Mouse (Mus musculus): Measurements from ENCODE around the gene Stam. TPM values are rescaled to one million over a fixed set of nuclear protein-coding genes. Genes with fewer than 3 reads are reported as not detected.

The Stam gene
- total RNA-seq, 2 experiments from 2014 or later = 16.0 to 17.9 TPM

DNA sequence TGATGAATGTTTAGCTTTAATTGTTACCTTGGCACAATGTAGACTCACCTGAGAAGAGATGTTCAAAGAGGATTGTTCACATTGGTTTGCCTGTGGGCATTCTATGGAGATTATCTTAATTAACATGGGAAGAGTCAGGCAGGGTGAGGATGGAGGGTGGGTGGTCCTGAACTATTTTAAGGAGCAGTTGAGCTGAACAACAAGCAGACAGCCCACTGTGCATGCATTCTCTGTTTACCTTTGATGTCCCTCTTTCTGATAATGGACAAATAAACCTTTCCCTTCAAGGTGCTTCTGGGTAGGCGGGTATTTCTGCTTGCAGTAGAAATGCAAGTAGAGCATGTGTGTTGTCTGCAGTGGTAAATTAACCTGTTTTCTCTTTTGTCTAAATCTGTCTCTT lies 30.0 kb downstream of the Stam start:
- intact Hi-C loops (cut with DNase I) = no loop called here
- no peak for DNase-seq

DNA sequence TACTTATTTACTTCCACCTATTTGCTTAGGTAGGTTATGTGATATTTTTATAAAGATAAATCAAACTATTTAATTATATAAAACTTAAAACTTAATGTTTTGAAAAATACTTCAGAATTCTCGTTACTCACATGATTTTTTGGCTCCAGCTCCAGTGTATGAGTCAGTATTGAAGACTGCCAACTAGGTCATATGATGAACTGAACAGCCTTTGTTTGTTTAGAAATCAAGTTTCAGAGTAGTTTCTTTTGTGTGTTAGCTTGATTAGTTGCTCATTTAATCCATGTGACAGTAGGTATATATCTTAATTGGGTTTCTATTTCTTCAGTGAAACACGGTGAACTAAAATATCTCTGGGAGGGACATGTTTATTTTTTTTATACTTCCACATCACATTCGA lies 33.8 kb downstream of the Stam start:
- DNase-seq = no peak
- intact Hi-C loops (cut with DNase I) = no loop called here

DNA sequence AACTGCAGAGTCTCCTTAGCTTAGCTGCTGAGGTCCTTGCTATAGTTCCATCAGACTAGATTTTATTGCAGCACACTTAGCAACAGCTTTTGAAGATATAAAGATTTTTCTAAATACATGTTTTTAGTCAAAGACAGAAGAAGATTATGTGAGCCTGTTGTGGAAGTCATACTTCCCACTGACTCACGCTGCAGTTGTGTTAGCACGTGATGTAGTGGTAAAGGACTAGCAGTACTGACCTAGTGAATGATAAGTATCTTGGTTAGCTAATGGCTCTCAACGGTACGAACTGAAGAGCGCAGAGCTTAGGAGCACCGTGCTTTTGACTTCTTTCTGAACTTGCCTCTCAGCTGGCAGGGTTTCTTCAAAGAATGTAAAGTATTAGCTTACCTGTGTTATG lies 52.5 kb downstream of the Stam start:
- intact Hi-C loops (cut with DNase I) = no loop called here
- no peak for DNase-seq

DNA sequence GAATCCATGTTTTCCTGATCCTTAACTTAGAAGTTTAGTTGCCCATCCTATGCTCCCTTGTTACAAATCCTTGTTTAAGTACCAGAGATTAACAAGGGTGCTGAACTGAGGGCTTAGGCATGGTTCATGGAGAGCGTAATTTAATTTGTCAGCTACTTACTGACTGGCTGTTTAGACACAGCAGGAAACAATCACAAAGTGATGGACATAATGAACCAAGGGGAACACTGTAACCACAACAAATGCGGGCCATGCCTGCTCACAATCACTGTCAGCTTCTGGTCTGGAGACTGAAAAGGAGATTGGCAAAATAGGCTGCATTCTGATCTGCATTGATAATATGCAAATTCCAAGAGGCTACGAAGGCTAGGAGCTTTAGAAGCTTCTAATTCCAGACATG lies 53.7 kb downstream of the Stam start:
- intact Hi-C loops (cut with DNase I) = no loop called here
- DNase-seq = no peak

DNA sequence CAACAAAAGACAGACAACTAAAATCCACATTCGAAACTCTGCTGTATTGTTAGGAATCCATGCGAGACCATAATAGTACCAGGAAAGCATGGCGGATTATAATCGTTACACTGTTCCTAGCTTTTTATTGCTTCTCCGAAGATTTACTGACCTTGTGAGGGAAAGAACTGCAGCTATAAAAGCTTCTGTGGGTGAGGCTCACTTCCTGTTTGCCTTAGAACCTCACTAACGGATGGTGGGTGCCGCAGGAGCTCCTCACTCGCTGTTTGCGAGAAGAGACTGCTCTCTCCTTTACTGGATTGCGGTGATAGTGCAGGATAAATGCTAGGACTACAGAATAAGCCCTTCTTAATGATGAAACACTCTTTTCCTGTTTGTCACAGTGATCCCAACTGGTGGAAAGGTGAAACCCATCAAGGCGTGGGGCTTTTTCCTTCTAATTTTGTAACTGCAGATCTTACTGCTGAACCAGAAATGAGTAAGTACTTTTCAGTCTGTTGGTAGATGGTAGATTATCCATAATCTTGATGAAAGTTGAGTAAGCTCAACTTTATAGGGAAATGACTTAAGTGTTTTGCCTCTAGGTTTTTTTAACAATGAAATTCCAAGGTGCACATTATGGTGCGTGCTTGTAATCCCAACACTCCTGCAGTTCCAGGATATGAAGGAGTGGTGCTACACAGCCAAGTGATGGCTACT lies 56.9 kb downstream of the Stam start:
- no peak for DNase-seq
- intact Hi-C loops (cut with DNase I) = no loop called here

DNA sequence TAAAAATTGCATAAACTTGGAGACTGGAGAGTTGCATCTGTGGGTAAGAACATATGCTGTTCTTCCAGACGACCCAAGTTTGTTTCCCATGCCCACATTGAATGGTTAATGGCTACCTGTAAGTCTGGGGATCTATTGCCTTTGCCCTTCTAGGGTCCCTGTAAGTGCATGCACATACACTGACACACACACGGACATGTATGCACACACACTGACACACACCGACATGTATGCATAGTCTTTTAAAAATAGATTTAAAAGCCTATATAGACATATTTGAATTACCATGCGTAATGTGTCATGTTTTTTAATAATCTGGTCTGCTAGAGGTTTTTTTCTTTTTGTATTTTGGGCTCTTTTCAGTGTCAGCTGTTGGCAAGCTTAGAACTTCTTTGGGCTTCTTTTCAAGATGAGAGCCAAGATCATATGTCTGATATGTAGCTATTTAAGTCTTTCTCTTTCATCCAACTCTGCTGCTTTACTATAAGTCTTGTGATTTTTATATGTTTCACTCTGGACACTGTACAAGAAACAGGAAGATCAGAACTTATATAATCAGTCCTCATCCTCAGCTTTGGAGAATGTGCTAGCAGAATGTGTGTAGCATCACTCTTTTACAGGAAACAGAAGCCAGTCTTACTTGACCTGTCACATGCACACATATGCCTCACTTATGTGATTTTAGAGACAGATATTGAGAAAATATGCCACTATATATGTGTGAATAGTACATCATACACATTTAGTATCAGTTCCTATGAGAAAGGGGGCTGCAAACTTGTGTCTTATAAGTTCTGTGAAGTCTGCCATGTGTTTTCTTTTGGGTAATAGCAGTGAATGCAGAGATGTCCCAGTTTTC lies 58.8 kb downstream of the Stam start:
- intact Hi-C loops (cut with DNase I) = no loop called here
- no peak for DNase-seq

DNA sequence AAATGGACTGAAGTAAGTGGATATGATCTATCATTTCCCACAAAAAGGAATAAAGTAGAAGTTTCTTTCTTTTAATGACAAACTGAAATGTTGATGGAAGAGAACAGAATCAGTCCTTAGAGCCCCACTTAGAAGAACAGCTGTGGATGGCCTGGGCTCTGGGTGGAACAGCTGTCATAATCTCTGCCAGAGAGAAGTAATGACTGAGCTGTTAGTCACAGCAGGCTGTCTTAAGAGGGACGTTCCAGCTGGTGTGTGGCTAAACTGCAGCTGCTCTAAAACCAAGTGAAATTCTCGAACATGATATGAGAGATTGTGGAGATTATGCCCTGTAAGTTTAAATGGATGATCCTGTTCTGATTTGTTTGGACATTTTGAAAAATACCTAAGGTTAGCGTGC lies 63.0 kb downstream of the Stam start:
- intact Hi-C loops (cut with DNase I) = no loop called here
- DNase-seq = no peak

DNA sequence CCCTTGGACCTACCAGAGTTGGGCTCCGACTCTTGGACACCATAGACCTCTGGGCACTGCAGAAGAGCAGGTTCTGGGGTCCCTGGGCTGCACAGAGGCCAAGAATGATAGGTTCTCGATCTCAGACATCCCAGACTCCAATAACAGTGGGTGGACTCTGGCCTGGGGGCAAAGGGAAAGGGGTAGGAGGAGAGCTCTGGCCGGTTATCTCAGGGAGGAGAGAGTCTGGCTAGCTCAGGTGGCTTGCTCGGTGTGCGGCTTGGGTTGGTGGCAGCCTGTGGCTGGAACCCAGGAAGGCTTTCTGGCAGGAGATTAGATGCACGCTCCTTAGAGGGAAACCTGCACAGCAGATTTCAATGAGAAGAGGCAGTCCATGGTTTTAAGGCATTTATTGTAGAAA lies 65.7 kb downstream of the Stam start:
- no peak for DNase-seq
- intact Hi-C loops (cut with DNase I) = no loop called here

DNA sequence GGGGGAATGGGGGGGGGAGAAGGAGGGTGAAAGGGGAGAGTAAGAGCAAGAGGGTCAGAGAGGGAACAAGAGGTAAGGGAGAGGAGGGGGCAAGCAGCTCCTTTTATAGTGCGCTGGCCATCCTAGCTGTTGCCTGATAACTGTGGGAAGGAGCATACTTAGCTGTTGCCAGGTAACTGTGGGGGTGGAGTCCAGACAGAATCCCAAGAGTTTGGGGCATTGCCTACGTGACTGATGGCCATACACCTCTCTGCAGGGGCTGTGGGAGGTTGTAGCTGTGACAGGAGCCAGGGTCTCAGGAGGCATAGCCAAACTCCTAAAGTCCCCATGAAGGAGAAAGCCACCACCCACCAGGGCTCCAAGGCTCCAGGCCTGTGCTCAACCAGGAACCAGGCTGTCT lies 66.1 kb downstream of the Stam start:
- intact Hi-C loops (cut with DNase I) = no loop called here

DNA sequence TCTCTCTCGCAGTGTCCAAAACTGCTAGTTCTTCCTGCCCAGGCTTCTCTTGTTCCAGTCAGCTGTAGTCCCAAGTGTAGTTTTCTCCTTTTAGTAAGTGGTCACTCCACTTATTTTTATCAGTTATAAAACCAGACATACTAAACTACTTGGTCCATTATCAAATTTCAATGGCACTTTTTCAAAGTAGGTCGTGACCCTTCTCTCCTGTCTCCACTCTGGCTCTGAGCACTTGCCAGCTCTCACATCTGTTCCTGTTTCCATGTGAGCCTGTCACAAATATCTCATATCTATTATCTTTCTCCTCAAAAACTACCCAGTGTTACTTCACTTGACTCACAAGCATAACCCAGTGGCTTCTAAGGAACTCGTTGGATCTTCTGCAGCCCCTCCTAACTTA lies 71.4 kb downstream of the Stam start:
- intact Hi-C loops (cut with DNase I) = no loop called here
- DNase-seq = peak in 1 of 2 experiments; percentile 18

More for the DNA sequence above, 66.1 kb downstream of the Stam start:
- DNase-seq = no peak

DNA sequence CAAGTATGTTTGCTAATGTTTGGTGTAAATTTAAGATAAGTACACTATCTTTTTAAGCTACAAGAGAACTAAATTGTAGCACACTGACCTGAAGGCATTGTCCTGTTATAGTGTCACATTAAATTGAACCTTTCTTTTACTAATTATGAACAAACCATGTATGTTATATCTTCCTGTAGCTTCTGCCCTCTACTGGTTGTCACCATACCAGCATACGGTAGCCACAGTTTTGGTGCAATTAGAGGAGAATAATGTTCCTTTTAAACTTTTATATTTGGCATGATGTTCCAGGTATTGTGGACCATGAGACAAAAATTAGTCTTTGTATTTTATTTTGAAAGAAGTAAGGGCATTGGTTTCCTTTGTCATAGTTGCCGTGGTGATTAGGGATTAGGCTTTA lies 73.0 kb downstream of the Stam start:
- no peak for DNase-seq
- intact Hi-C loops (cut with DNase I) = no loop called here

DNA sequence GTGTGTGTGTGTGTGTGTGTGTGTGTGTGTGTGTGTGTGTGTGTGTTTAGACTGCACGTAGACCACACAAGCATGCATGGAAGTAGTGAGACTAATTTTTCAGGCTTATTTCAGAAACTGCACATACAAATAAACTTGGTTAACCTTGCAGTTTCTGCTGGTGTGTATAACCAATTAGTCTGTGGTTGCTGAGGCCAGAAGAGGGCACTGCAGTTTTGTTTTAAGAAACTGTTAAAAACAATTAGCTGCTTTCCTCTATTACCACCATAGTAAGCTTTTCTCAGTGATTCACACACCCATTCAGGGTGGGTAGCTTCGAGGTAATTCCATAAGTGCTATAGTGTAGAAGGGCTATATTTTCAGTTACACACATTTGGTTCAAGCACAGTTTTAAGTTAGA lies 76.9 kb downstream of the Stam start:
- DNase-seq = no peak
- intact Hi-C loops (cut with DNase I) = loop anchor here (5.0 kb wide), 1 partner anchor 104 kb away; no protein-coding TSS in a partner anchor

DNA sequence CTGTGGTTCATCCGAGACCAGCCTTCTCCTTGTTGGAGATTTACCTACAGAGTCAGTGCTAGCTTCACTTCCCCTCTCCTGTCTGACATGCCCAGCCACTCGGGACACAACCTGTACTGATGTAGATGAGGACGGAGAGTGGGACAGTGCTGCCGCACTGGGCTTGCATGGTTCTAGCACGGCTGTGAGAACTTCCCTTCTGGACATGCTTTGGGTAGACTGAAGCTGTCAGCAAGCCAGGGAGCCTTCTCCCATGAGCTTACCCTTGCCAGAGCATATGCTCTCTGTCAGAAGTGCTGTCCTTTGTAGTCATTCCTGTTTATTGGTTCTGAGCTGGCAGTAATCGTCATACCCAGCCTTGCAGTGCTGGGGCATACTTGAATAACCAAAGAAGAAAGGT lies 78.0 kb downstream of the Stam start:
- intact Hi-C loops (cut with DNase I) = loop anchor here (5.0 kb wide), 1 partner anchor 105 kb away; no protein-coding TSS in a partner anchor
- no peak for DNase-seq

DNA sequence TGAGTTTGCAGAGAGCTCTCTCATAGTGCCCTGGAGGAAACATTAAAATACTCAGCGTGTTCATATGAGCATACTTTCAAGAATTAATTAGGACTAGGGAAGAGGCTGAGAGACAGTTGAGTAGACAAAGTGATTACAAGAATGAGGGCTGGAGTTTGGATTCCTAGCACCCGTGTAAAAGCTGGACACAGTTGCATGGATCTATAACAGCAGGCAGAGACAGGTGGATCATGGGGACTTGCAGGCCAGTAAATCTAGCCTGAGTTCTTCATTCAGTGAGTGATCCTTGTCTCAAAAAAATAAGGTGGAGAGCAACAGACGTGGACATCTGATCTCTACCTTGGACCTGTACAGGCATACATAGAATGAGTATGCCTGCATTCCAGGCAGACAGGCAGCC lies 85.1 kb downstream of the Stam start:
- no peak for DNase-seq
- intact Hi-C loops (cut with DNase I) = no loop called here

DNA sequence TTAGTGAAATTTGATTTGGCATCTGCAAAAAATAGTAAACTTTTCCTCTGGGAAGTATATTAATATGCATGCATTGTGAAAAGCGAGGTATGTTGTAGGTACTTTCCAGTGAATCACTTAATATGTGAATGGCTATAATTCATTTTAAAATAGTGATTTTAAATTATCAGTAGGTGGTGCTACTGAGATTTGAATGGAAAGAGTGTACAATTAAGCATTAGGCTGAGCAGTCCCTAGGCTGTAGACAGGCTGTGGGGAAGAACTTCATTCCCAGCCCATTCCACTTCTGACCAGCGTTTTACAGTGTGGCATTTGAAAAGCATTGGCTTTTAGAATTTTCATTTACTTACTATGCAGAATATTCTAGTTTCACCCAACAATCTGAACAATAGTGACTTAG lies 85.9 kb downstream of the Stam start:
- intact Hi-C loops (cut with DNase I) = loop anchor here (5.0 kb wide), 1 partner anchor 133 kb away; no protein-coding TSS in a partner anchor
- no peak for DNase-seq

DNA sequence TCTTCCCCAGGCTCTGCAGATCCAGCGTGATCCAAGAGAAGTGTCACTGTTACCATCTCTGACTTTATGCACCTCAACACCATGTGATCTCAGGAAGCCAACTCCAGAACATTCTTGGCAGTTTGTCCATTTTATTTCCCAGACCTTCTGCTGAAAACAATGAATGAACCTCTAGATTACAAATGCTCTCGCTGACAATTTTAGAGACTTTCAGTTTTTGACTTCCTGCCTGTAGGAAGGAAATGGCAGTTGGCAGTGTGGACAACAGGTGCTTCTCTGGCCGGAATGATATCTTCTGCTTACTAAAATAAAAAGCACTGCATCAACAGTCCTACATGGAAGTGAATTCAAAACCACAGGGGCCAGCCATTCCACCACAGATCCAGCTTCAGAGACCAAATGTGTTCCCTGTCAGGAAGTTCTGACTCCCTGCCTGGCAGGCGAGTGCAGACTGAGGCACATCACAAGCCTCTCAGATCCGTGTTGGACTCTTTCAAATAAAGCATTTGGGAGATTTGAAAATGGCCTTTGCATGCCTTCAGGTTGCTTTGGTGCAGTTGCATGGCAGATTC lies 90.6 kb downstream of the Stam start:
- DNase-seq = peak; percentile 7 to 19
- intact Hi-C loops (cut with DNase I) = loop anchor here (5.0 kb wide), 3 partner anchors 38 to 128 kb away; no protein-coding TSS in a partner anchor

DNA sequence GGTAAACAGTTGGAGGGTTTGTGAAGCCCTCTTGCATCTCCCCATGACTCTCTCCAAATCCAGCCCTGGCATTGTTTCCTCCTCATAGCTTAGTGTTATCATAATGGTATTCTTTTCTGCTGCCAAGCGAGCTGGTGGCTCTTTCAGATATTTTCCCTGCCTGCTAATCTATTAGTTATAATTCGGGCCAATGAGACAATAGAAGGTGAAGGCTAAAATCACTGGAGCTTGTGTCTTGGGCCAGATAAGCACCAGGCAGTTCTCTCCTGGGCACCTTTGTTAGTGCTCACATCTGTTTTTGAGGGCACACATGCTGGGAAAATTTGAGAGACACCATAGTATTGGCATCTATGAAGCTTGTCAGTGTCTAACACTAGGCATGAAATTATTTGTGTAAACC lies 91.2 kb downstream of the Stam start:
- intact Hi-C loops (cut with DNase I) = loop anchor here (5.0 kb wide), 2 partner anchors 37 to 67 kb away; no protein-coding TSS in a partner anchor

DNA sequence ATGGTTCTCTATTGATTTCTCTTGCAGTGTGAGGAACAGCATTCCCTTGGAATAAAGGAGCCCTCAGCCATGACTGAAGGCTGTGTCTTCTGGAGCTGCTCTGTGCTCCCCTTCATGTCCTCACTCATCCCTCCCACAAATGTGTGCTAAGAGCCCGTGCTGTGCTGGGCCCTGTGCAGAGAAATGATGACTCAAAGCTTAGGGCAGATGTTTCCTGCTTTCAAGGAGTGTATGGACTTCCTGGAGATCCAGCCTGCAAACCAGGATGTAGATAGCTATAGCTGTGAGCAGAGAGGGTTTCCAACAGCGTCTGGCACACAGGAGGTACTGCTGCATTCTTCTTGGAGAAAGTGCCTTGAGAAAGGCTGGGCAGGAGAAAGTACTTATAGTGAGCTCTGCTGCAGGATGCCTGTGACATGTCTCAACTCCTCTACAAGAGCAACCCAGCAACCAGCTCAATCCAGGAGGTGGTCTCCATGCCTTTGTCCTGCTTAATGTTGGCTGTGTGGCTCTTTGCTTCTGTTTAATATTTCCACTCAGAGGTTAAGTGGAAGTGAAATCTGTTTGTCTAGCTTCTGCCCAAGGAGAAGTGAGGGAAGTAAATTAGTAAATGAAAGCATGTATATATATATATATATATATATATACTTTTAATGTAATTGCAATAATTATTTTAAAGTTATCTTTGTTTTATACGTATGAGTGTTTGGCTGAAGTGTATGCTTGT lies 91.9 kb downstream of the Stam start:
- intact Hi-C loops (cut with DNase I) = loop anchor here (5.0 kb wide), 2 partner anchors 37 to 67 kb away; no protein-coding TSS in a partner anchor
- peak; percentile 6 to 14 for DNase-seq

More for the DNA sequence above, 91.2 kb downstream of the Stam start:
- DNase-seq = no peak

DNA sequence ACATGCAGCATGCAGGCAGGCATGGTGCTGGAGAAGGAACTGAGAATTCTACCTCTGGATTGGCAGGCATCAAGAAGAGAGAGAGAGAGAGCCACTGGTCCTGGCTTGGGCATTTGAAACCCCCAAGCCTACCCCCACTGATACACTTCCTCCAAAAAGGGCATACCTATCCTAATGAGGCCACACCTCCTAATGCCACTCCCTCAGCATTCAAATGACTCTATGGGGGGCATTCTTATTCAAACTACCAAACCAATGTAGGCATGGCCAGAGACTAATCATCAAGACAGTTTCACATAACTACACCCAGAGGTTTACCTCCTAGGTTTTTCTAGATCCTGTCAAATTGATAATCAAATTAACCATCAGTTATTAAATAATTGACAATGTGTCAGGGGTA lies 93.8 kb downstream of the Stam start:
- intact Hi-C loops (cut with DNase I) = loop anchor here (5.0 kb wide), 2 partner anchors 35 to 65 kb away; no protein-coding TSS in a partner anchor

DNA sequence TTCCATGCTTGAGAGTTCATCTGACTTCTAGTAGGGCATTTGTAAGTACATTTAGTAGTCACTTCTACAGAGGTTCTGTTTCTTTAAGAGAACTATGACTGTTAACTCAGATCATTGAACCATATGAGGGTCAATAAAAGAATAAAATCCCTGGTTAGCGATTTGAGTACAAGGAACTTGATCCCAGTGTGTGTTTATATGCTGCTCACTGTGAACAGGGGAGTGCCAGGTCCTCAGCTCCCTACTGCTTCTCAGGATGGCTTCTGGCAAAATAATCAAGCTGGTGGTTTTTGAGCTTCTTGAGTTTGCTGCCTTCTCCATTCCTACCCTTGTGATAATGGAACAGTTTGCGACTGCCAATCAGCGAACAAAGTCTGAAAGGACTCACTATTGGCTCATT lies 100.4 kb downstream of the Stam start, which contains the start of gene Tmem236:
TSS of gene Tmem236 (plus strand) at position 190 of the 400 bp plus-strand sequence.
- intact Hi-C loops (cut with DNase I) = no loop called here
- DNase-seq = no peak

More for the DNA sequence above, 93.8 kb downstream of the Stam start:
- DNase-seq = no peak
